Mouse (Mus musculus): ENCODE measurements around the gene Tcam1. TPM values are rescaled to one million over a fixed set of nuclear protein-coding genes. Genes with fewer than 3 reads are reported as not detected.
A peak's percentile ranks its signal among the peaks of the same experiment; 100 is the strongest.

The Tcam1 gene
- polyA plus RNA-seq, 1 experiment from 2014 or later: 0.09 TPM

DNA sequence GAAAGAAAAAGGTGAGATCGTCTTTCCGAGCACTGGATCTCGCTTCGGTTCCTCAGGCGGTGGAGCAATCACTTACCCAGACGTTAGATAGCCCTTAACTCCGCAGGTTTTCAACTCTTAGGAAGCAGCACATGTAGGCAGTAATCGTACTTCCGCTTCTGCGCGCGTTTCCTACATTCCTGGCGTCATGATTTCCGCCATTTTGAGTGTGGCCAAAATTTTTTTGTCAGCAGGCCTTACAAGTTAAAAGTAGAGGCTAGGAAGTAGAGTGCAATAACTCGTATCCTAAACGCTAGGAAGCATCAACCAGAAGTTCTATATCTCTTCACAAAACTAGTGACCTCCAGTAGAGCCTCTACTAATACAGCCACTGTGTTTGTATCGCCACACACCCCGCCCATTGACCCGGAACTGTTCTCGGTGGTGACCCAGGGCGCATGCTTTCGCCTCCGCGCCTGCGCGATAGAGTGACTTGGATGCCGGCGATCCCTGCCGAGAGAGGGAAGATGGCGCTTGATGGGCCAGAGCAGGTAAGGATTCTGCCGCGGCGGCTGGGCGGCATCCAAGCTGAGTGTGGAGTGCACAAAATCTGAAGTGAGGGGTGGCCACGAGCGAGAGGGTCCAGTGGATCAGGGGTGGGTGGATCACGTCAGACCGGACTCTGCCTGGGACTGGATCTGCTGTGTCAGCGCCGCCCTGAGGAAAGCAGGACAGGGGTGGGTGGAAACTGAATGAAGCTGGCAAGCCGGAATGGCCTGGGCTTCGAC is 20.6 kb upstream of the Tcam1 start, which contains the start of the genes Ftsj3 and Psmc5:
Gene Ftsj3 (minus strand): TSS at position 395 of the 767 bp plus-strand sequence.
Gene Psmc5 (plus strand): TSS at position 470 of the 767 bp plus-strand sequence.
- Histone ChIP-seq H3K4me1 (replicated peaks; ENCODE audit: control insufficient read depth, insufficient read depth, low read length) (peaks cover 8% of the 10 kb centered on the region; the same call in 1 of the 2 replicates), H3K27me3 (replicated peaks; ENCODE audit: control insufficient read depth, insufficient read depth, low read length) (no peaks in the 10 kb centered on the region), H3K36me3 (ENCODE audit: control insufficient read depth, insufficient read depth) (peaks cover 30% of the 10 kb centered on the region), H3K9ac (ENCODE audit: low read depth, low read length) (peak within 1 kb of the TSS; percentile 75), H3K27ac (ENCODE audit: low read depth, low read length) (peak within 1 kb of the TSS; percentile 65), H3K9me3 (ENCODE audit: control insufficient read depth) (no peaks in the 10 kb centered on the region), H3K4me2 (replicated peaks; ENCODE audit: low read depth) (peak within 1 kb of the TSS; percentile 84), H3K4me3 (ENCODE audit: low read depth, low read length) (peak within 1 kb of the TSS; percentile 83)
- peak; percentile 97 for ATAC-seq
- under 1% methylated on average over 42 of the region's 42 CpGs for WGBS
- TF ChIP-seq CTCF (IDR thresholded peaks at IDR 0.05; ENCODE audit: low read depth): peak; percentile 57

GRCm38 (mm10) chr11:106256775-106257174 is 19.7 kb upstream of the Tcam1 start:
- peaks cover 8% of the 10 kb centered on the region; the same call in 1 of the 2 replicates for H3K4me1 ChIP-seq (replicated peaks; ENCODE audit: control insufficient read depth, insufficient read depth, low read length)
- H3K36me3 ChIP-seq (ENCODE audit: control insufficient read depth, insufficient read depth): peaks cover 25% of the 10 kb centered on the region; the same call in 1 of the 2 replicates
- WGBS: 46% methylated on average over 5 of the region's 5 CpGs
- H3K27me3 ChIP-seq (replicated peaks; ENCODE audit: control insufficient read depth, insufficient read depth, low read length): no peaks in the 10 kb centered on the region
- peak overlapping the region; percentile 83 for H3K4me3 ChIP-seq (ENCODE audit: low read depth, low read length)
- no peak for TF ChIP-seq CTCF (IDR thresholded peaks at IDR 0.05; ENCODE audit: low read depth)
- H3K4me2 ChIP-seq (replicated peaks; ENCODE audit: low read depth): peak overlapping the region; percentile 84
- ATAC-seq: no peak
- peak overlapping the region; percentile 75; the same call in 1 of the 2 replicates for H3K9ac ChIP-seq (ENCODE audit: low read depth, low read length)
- H3K9me3 ChIP-seq (ENCODE audit: control insufficient read depth): no peaks in the 10 kb centered on the region
- H3K27ac ChIP-seq (ENCODE audit: low read depth, low read length): no peak overlapping the region

DNA sequence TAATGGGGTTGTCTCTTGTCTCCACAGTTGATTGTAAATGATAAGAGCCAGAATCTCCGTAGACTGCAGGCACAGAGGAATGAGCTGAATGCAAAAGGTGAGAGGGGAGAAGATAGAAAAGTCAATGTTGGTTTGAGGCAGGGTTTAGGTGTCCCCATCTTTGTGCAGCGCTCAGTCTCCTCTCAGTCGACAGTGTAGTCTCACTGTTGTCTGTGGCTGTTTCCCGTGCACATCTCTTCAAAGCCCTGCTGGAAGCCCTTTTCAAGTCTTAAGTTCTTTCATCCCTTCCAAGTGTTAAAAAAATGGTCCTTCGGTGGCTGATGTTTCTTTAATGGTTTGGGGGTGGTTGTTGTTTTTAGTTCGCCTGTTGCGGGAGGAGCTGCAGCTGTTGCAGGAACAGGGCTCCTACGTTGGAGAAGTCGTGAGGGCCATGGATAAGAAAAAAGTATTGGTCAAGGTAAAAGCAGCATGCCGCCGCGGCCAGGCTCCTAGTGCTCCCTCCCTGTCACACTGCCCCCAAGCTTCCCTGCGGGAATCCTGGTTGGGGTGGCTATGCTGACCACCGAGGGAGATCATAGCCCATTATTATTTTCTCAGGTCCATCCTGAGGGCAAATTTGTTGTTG is 15.5 kb upstream of the Tcam1 start:
- Histone ChIP-seq H3K4me2 (replicated peaks; ENCODE audit: low read depth) (no peak overlapping the region), H3K27me3 (replicated peaks; ENCODE audit: control insufficient read depth, insufficient read depth, low read length) (no peaks in the 10 kb centered on the region), H3K4me3 (ENCODE audit: low read depth, low read length) (no peak overlapping the region), H3K36me3 (ENCODE audit: control insufficient read depth, insufficient read depth) (peaks cover 55% of the 10 kb centered on the region), H3K27ac (ENCODE audit: low read depth, low read length) (no peak overlapping the region), H3K9me3 (ENCODE audit: control insufficient read depth) (no peaks in the 10 kb centered on the region), H3K9ac (ENCODE audit: low read depth, low read length) (no peak overlapping the region), H3K4me1 (replicated peaks; ENCODE audit: control insufficient read depth, insufficient read depth, low read length) (peaks cover 8% of the 10 kb centered on the region; the same call in 1 of the 2 replicates)
- TF ChIP-seq CTCF (IDR thresholded peaks at IDR 0.05; ENCODE audit: low read depth): no peak
- WGBS: 76% methylated on average over 14 of the region's 14 CpGs
- no peak for ATAC-seq

DNA sequence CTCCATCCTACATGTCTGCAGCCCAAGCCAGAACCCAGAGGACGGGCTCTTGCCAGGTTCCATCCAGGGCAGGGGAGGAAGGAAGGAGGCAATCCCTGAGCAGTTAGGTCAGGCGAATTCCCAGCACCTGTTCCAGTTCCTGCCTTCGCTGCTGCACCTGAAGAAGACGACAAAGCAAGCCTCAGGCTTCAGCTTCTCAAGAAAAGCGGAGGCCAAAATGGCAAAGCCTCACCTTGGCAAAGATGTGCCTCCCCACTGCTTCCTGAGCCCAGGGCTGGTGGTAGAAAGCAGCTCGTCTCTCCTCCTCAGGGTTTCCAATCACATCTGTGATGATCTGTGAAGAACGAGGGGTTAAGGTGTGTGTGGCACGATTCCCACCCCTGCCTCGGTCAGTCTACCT is 12.5 kb upstream of the Tcam1 start:
- no peak for TF ChIP-seq CTCF (IDR thresholded peaks at IDR 0.05; ENCODE audit: low read depth)
- Histone ChIP-seq H3K36me3 (ENCODE audit: control insufficient read depth, insufficient read depth) (peaks cover 61% of the 10 kb centered on the region), H3K27me3 (replicated peaks; ENCODE audit: control insufficient read depth, insufficient read depth, low read length) (no peaks in the 10 kb centered on the region), H3K4me3 (ENCODE audit: low read depth, low read length) (no peak overlapping the region), H3K4me2 (replicated peaks; ENCODE audit: low read depth) (no peak overlapping the region), H3K27ac (ENCODE audit: low read depth, low read length) (no peak overlapping the region; the same call in 1 of the 2 replicates), H3K9ac (ENCODE audit: low read depth, low read length) (no peak overlapping the region), H3K4me1 (replicated peaks; ENCODE audit: control insufficient read depth, insufficient read depth, low read length) (no peaks in the 10 kb centered on the region; the same call in 1 of the 2 replicates), H3K9me3 (ENCODE audit: control insufficient read depth) (no peaks in the 10 kb centered on the region)
- no peak for ATAC-seq
- WGBS: 90% methylated on average over 9 of the region's 9 CpGs

GRCm38 (mm10) chr11:106264988-106265387 is 11.5 kb upstream of the Tcam1 start:
- no peak overlapping the region for H3K9ac ChIP-seq (ENCODE audit: low read depth, low read length)
- no peaks in the 10 kb centered on the region; the same call in none of the 2 replicates for H3K4me1 ChIP-seq (replicated peaks; ENCODE audit: control insufficient read depth, insufficient read depth, low read length)
- 86% methylated on average over 15 of the region's 15 CpGs for WGBS
- H3K9me3 ChIP-seq (ENCODE audit: control insufficient read depth): no peaks in the 10 kb centered on the region
- H3K27me3 ChIP-seq (replicated peaks; ENCODE audit: control insufficient read depth, insufficient read depth, low read length): no peaks in the 10 kb centered on the region
- H3K36me3 ChIP-seq (ENCODE audit: control insufficient read depth, insufficient read depth): peaks cover 61% of the 10 kb centered on the region
- no peak overlapping the region for H3K27ac ChIP-seq (ENCODE audit: low read depth, low read length)
- no peak overlapping the region for H3K4me2 ChIP-seq (replicated peaks; ENCODE audit: low read depth)
- ATAC-seq: no peak
- H3K4me3 ChIP-seq (ENCODE audit: low read depth, low read length): no peak overlapping the region
- no peak for TF ChIP-seq CTCF (IDR thresholded peaks at IDR 0.05; ENCODE audit: low read depth)

DNA sequence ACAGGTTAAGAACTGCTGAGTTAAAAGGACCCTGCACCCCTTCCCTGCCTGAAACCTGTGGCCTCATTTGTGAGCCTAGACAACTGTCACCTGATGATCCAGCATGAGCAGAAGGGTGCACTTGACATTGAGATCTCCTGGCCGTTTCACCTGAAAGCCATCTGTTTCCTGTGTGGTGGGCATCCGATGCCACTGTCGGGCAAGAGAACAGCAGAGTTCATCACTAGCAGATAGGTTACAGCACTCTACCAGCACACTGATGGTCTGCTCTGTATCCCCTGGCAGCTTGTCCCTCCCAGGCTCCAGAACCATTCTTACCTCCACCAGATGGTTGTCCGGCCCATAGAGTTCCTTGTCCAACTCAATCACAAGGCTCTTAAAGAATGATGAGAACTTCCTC is 10.9 kb upstream of the Tcam1 start:
- H3K27ac ChIP-seq (ENCODE audit: low read depth, low read length): no peak overlapping the region
- TF ChIP-seq CTCF (IDR thresholded peaks at IDR 0.05; ENCODE audit: low read depth): no peak
- H3K4me3 ChIP-seq (ENCODE audit: low read depth, low read length): no peak overlapping the region
- peaks cover 61% of the 10 kb centered on the region for H3K36me3 ChIP-seq (ENCODE audit: control insufficient read depth, insufficient read depth)
- no peaks in the 10 kb centered on the region; the same call in none of the 2 replicates for H3K4me1 ChIP-seq (replicated peaks; ENCODE audit: control insufficient read depth, insufficient read depth, low read length)
- no peak overlapping the region for H3K9ac ChIP-seq (ENCODE audit: low read depth, low read length)
- ATAC-seq: no peak
- no peaks in the 10 kb centered on the region for H3K27me3 ChIP-seq (replicated peaks; ENCODE audit: control insufficient read depth, insufficient read depth, low read length)
- no peaks in the 10 kb centered on the region for H3K9me3 ChIP-seq (ENCODE audit: control insufficient read depth)
- 92% methylated on average over 4 of the region's 4 CpGs for WGBS
- no peak overlapping the region for H3K4me2 ChIP-seq (replicated peaks; ENCODE audit: low read depth)
